Mouse (Mus musculus) forebrain, embryonic 10.5 days (tissue): ENCODE measurements around the gene Tsen2. TPM values are rescaled to one million over a fixed set of nuclear protein-coding genes. Genes with fewer than 3 reads are reported as not detected.

ENCODE experiments used
- DNase-seq: peaks from one replicate; pipeline ENCODE4 v3.0.0-alpha.2; 2017; ENCODE audit warnings: low spot score; ENCODE audit errors: extremely low spot score
- H3K27ac ChIP-seq: fragments of 300-500 bp; sonication (generic); 2 replicates; pipeline ENCODE4 v1.5.1; 2016; ENCODE audit warnings: mild to moderate bottlenecking
- H3K27me3 ChIP-seq: fragments of 300-500 bp; sonication (generic); 2 replicates; pipeline ENCODE4 v1.6.1; 2016; ENCODE audit warnings: mild to moderate bottlenecking; ENCODE audit not compliant: poor library complexity, severe bottlenecking
- H3K36me3 ChIP-seq: fragments of 300-500 bp; sonication (generic); replicated peaks from 2 replicates; pipeline ENCODE4 v1.6.1; 2016; ENCODE audit warnings: mild to moderate bottlenecking, moderate library complexity
- H3K4me1 ChIP-seq: fragments of 300-500 bp; sonication (generic); 2 replicates; pipeline ENCODE4 v1.6.1; 2016
- H3K4me3 ChIP-seq: fragments of 300-500 bp; sonication (generic); 2 replicates; pipeline ENCODE4 v1.5.1; 2016; ENCODE audit warnings: mild to moderate bottlenecking, moderate library complexity
- H3K9me3 ChIP-seq: fragments of 300-500 bp; sonication (generic); 2 replicates; pipeline ENCODE4 v1.6.1; 2016; ENCODE audit warnings: mild to moderate bottlenecking, moderate library complexity
- WGBS: fragments of 180-500 bp; shearing (Covaris S2); methylation state at CpG from one replicate; pipeline ENCODE4 v1.1.7; 2016; 5-methylcytosine and 5-hydroxymethylcytosine counted together
- polyA plus RNA-seq: library from polyadenylated mRNA; unstranded; fragments of >200 nt; fragmentation: Nextera tagmentation; extraction: Ambion mirVana; gene quantifications from 2 replicates; pipeline ENCODE4 v1.2.1, GENCODE M21; 2016

The Tsen2 gene
- polyA plus RNA-seq, 1 experiment from 2014 or later: 39.9 TPM

DNA sequence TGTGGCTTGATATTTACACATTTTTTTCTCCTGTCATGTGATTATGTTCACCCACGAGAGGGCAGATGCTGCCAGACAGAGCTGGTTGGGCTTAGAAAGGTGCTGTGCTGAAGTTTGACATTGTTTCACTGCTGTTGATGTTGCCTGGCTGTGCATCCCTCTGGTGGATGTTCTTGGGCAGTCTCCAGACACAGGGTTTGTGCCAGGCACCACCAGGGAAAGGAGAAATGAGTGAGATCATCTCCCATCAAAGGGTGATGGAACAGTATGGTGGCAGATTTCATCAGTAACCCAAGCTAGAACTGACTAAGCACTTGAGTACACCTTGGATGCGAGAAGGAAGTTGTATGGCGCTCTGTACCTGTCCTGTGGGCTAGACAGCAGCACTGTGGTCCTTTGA is 71.5 kb downstream of the Tsen2 start:
- Histone ChIP-seq H3K27ac (no peak overlapping the region), H3K36me3 (peaks cover 99% of the 10 kb centered on the region), H3K9me3 (no peaks in the 10 kb centered on the region), H3K4me1 (no peaks in the 10 kb centered on the region), H3K27me3 (no peaks in the 10 kb centered on the region), H3K4me3 (no peak overlapping the region)
- 94% methylated on average over 3 of the region's 3 CpGs for WGBS
- no peak for DNase-seq

DNA sequence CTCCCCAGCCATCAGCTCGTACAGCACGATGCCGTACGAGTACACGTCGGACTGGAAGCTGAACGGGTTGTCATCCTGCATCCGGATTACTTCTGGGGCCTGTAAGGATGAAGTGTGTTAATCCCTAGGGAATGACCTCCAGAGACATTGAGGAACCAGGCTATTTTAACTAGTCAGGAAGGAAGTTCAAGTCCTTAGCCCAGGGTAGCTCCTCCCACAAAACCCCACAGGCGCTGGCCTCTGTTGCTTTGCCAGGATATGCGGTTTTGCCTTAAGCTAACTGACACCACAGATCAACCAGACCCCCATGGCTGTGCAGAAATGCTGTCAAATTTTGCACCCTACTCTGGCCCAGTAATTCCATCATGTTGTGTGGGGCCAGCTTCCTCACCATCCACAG is 75.4 kb downstream of the Tsen2 start:
- 89% methylated on average over 10 of the region's 10 CpGs for WGBS

DNA sequence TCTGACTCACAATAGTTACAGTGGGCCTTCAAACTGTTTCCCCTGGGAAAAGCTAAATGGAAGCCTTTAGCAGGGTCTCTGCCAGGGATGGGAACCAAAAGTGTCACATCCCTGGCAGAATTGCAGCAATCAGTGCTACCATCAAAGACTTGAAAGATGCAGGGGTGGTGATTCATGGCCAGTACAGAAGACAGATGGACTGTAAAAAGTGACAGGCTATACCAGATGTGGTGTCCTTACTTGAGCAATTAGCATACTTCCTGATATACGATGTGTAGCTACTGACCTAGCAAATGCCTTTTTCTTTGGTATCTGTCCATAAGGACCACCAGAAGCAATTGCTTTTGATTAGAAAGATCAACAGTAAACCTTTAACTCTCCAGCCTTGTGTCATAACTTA is 76.5 kb downstream of the Tsen2 start:
- H3K27ac ChIP-seq: no peak overlapping the region
- H3K4me1 ChIP-seq: no peaks in the 10 kb centered on the region
- peaks cover 100% of the 10 kb centered on the region for H3K36me3 ChIP-seq
- no peak for DNase-seq
- no peaks in the 10 kb centered on the region for H3K9me3 ChIP-seq
- 89% methylated on average over 1 of the region's 1 CpGs for WGBS
- no peaks in the 10 kb centered on the region for H3K27me3 ChIP-seq
- H3K4me3 ChIP-seq: no peak overlapping the region

More for the DNA sequence above, 75.4 kb downstream of the Tsen2 start:
- H3K36me3 ChIP-seq: peaks cover 100% of the 10 kb centered on the region
- H3K4me3 ChIP-seq: no peak overlapping the region
- no peak for DNase-seq
- no peaks in the 10 kb centered on the region for H3K9me3 ChIP-seq
- no peaks in the 10 kb centered on the region for H3K27me3 ChIP-seq
- no peaks in the 10 kb centered on the region for H3K4me1 ChIP-seq
- no peak overlapping the region for H3K27ac ChIP-seq

DNA sequence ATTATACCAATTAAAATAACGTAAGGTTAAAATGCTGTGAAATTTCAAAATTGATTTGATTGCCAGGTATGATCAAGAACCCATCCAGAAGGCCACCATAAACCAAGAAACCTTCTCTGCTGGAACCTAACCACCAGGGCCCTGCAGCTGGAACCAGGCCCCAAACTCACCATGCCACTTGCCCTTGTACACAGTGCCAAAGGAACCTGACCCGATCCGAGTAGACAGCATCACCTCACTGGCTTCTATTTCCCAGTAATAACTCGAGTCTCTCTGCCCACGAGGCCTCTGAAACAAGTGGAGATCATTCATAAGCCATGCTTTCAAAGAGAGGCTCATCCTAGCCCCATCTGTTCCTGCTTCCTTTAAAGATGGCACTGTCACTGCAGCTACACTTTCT is 81.7 kb downstream of the Tsen2 start:
- no peak for DNase-seq
- H3K4me3 ChIP-seq: no peak overlapping the region
- H3K4me1 ChIP-seq: no peaks in the 10 kb centered on the region
- H3K27me3 ChIP-seq: no peaks in the 10 kb centered on the region
- 90% methylated on average over 5 of the region's 5 CpGs for WGBS
- peaks cover 100% of the 10 kb centered on the region for H3K36me3 ChIP-seq
- no peaks in the 10 kb centered on the region for H3K9me3 ChIP-seq
- H3K27ac ChIP-seq: no peak overlapping the region

Other genes starting within 250 kb of the Tsen2 start
- 0.07 and 0.16 TPM in 2 replicates for gene Pparg, start 183.7 kb upstream of the Tsen2 start, polyA plus RNA-seq
- 0.06 and 0.40 TPM in 2 replicates for gene Mkrn2os, start 47.9 kb downstream of the Tsen2 start, polyA plus RNA-seq
- 27.5 and 29.3 TPM in 2 replicates for gene Mkrn2, start 57.2 kb downstream of the Tsen2 start, polyA plus RNA-seq
- gene Raf1, start 132.0 kb downstream of the Tsen2 start, polyA plus RNA-seq: 119 and 121 TPM in 2 replicates
- gene Tmem40, start 217.7 kb downstream of the Tsen2 start, polyA plus RNA-seq: 0.97 and 1.5 TPM in 2 replicates
- gene Cand2, start 229.9 kb downstream of the Tsen2 start, polyA plus RNA-seq: 59.5 and 65.2 TPM in 2 replicates